Comparison of ENCODE assay signal across 8 mouse cellular contexts in the genomic region with DNA sequence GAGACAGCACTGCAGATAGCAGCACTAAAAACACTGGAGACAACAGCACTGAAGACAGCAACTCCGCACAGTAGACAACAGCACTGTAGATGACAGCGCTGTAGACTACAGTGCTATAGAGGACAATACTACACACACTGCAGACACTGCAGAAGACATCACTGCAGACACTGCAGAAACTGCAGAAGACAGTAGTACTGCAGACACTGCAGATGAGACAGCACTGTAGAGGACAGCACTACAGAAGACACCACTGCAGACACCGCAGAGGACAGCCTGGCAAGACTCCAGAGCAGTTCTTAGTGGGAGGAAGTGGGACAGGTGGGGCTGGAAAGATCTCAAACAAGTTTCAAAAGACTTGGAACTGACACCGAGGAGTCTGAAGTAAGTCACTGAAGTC.
DNase-seq lines count a peak whose midpoint lies in the region; ATAC-seq lines count a peak whose summit lies in the region.

No protein-coding gene starts in this region.

- DNase-seq in embryonic facial prominence, embryonic 10.5 days (ENCODE audit: low spot score), result no peak
- DNase-seq in right cerebral cortex, postnatal 4 days, result peak; percentile 16
- no peak for DNase-seq in right cerebral cortex, postnatal 36 days (ENCODE audit: low spot score in 2 of 2)
- peak; percentile 40 for DNase-seq in heart, postnatal 4 days
- DNase-seq in lung, postnatal 14 days, result peak; percentile 33
- no peak for DNase-seq in MN1 (ENCODE audit: low spot score)
- DNase-seq in urinary bladder, adult 18-20 months (ENCODE audit: low spot score in 2 of 2), result no peak

- ATAC-seq in embryonic facial prominence, embryonic 13.5 days (ENCODE audit: insufficient number of reproducible peaks, insufficient read depth, low FRiP score, low TSS enrichment, low read depth), result peak; percentile 32; the same call in 1 of the 2 replicates

- 82% methylated on average over 4 of the region's 4 CpGs for WGBS in embryonic facial prominence, embryonic 13.5 days
- 92% methylated on average over 4 of the region's 4 CpGs for WGBS in embryonic facial prominence, embryonic 10.5 days

- no peaks in the 10 kb centered on the region for H3K27me3 ChIP-seq in embryonic facial prominence, embryonic 13.5 days
- H3K27me3 ChIP-seq in embryonic facial prominence, embryonic 10.5 days (replicated peaks; ENCODE audit: low read depth, poor library complexity, severe bottlenecking), result no peaks in the 10 kb centered on the region

- H3K27ac ChIP-seq in embryonic facial prominence, embryonic 13.5 days, result no peak overlapping the region
- no peak overlapping the region for H3K27ac ChIP-seq in embryonic facial prominence, embryonic 10.5 days (replicated peaks)

- no peak overlapping the region for H3K9ac ChIP-seq in embryonic facial prominence, embryonic 13.5 days

- H3K9me3 ChIP-seq in embryonic facial prominence, embryonic 13.5 days, result no peaks in the 10 kb centered on the region
- H3K9me3 ChIP-seq in embryonic facial prominence, embryonic 10.5 days, result no peaks in the 10 kb centered on the region

- no peaks in the 10 kb centered on the region for H3K36me3 ChIP-seq in embryonic facial prominence, embryonic 13.5 days
- H3K36me3 ChIP-seq in embryonic facial prominence, embryonic 10.5 days (replicated peaks), result no peaks in the 10 kb centered on the region

- H3K4me1 ChIP-seq in embryonic facial prominence, embryonic 13.5 days, result 0 out of 2 replicates have a peak, but pooled peaks cover 3% of the 10 kb centered on the region
- peaks cover 3% of the 10 kb centered on the region; the same call in 1 of the 2 replicates for H3K4me1 ChIP-seq in embryonic facial prominence, embryonic 10.5 days

- H3K4me2 ChIP-seq in embryonic facial prominence, embryonic 13.5 days, result no peak overlapping the region

- no peak overlapping the region for H3K4me3 ChIP-seq in embryonic facial prominence, embryonic 13.5 days
- no peak overlapping the region for H3K4me3 ChIP-seq in embryonic facial prominence, embryonic 10.5 days

Comparison
In these comparisons a context has a peak if more than half of its experiments do, and no peak if none do; other contexts are left out.
1. DNase-seq: peak in right cerebral cortex, postnatal 4 days (single experiment), heart, postnatal 4 days (single experiment) and lung, postnatal 14 days (single experiment); none in embryonic facial prominence, embryonic 10.5 days (single experiment), right cerebral cortex, postnatal 36 days (0 of 2), MN1 (single experiment) and urinary bladder, adult 18-20 months (0 of 2).